Comparison of ENCODE assay signal across 8 mouse cellular contexts in genomic region chr6:88723806-88724312, GRCm38 (mm10). TPM values are rescaled to one million over a fixed set of nuclear protein-coding genes. Genes with fewer than 3 reads are reported as not detected.
A peak's percentile ranks its signal among the peaks of the same experiment; 100 is the strongest.
DNase-seq lines count a peak whose midpoint lies in the region; ATAC-seq and TF ChIP-seq lines count a peak whose summit lies in the region.

No protein-coding gene starts in this region.

- H3K4me2 ChIP-seq in embryonic facial prominence, embryonic 11.5 days (ENCODE audit: low read depth, low read length): peak overlapping the region; percentile 82
- H3K4me2 ChIP-seq in hindbrain, postnatal 0 days (ENCODE audit: low read depth, low read length): peak overlapping the region; percentile 98
- H3K4me2 ChIP-seq in neural tube, embryonic 12.5 days (replicated peaks): peak overlapping the region; percentile 87

- no peaks in the 10 kb centered on the region for H3K4me1 ChIP-seq in embryonic facial prominence, embryonic 11.5 days (ENCODE audit: control insufficient read depth, insufficient read depth, low read length)
- H3K4me1 ChIP-seq in hindbrain, postnatal 0 days (ENCODE audit: insufficient read depth, low read length): peaks cover 17% of the 10 kb centered on the region
- peaks cover 8% of the 10 kb centered on the region for H3K4me1 ChIP-seq in neural tube, embryonic 12.5 days

- peak; percentile 75 for ATAC-seq in embryonic facial prominence, embryonic 11.5 days (replicated peaks; ENCODE audit: insufficient number of reproducible peaks, low FRiP score, low TSS enrichment, low read depth)
- ATAC-seq in hindbrain, postnatal 0 days: peak; percentile 60
- peak; percentile 70 for ATAC-seq in neural tube, embryonic 12.5 days (ENCODE audit: low FRiP score, low read depth)

- 32% methylated on average over 14 of the region's 14 CpGs for WGBS in embryonic facial prominence, embryonic 11.5 days
- 30% methylated on average over 14 of the region's 14 CpGs for WGBS in hindbrain, postnatal 0 days
- WGBS in neural tube, embryonic 12.5 days: 34% methylated on average over 14 of the region's 14 CpGs

- TF ChIP-seq CTCF in layer of hippocampus, adult 2 months (conservative IDR thresholded peaks at IDR 0.05): no peak
- no peak for TF ChIP-seq CTCF in hindbrain, postnatal 0 days (IDR thresholded peaks at IDR 0.05; ENCODE audit: low read depth)

- H3K9ac ChIP-seq in embryonic facial prominence, embryonic 11.5 days (replicated peaks; ENCODE audit: low read length): peak overlapping the region; percentile 43
- peak overlapping the region; percentile 65 for H3K9ac ChIP-seq in hindbrain, postnatal 0 days (replicated peaks; ENCODE audit: low read length)
- H3K9ac ChIP-seq in neural tube, embryonic 12.5 days: peak overlapping the region; percentile 65

- no peaks in the 10 kb centered on the region for H3K36me3 ChIP-seq in embryonic facial prominence, embryonic 11.5 days (replicated peaks; ENCODE audit: control insufficient read depth, insufficient read depth, low read depth, low read length)
- H3K36me3 ChIP-seq in hindbrain, postnatal 0 days (ENCODE audit: insufficient read depth, low read length): no peaks in the 10 kb centered on the region
- no peaks in the 10 kb centered on the region for H3K36me3 ChIP-seq in neural tube, embryonic 12.5 days

- no peak for DNase-seq in layer of hippocampus, adult 2 months (ENCODE audit: low spot score in 2 of 2)
- no peak for DNase-seq in layer of hippocampus, postnatal 10 days (ENCODE audit: low spot score in 2 of 2)
- DNase-seq in embryonic facial prominence, embryonic 11.5 days (ENCODE audit: low spot score): no peak
- DNase-seq in hindbrain, postnatal 0 days (ENCODE audit: low spot score): no peak
- no peak for DNase-seq in right cerebral cortex, postnatal 25 days
- no peak for DNase-seq in urinary bladder, postnatal 4 days (ENCODE audit: low spot score in 2 of 2)
- no peak for DNase-seq in thymus, postnatal 10 days (ENCODE audit: low spot score in 2 of 2)

- peak overlapping the region; percentile 96 for H3K4me3 ChIP-seq in layer of hippocampus, adult 2 months
- H3K4me3 ChIP-seq in embryonic facial prominence, embryonic 11.5 days (ENCODE audit: low read depth, low read length): peak overlapping the region; percentile 69
- peak overlapping the region; percentile 71 for H3K4me3 ChIP-seq in hindbrain, postnatal 0 days (ENCODE audit: low read length)
- H3K4me3 ChIP-seq in neural tube, embryonic 12.5 days: peak overlapping the region; percentile 63

- H3K27me3 ChIP-seq in embryonic facial prominence, embryonic 11.5 days (ENCODE audit: control insufficient read depth, insufficient read depth, low read length): peaks cover 6% of the 10 kb centered on the region
- no peaks in the 10 kb centered on the region for H3K27me3 ChIP-seq in hindbrain, postnatal 0 days (ENCODE audit: insufficient read depth, low read length)
- H3K27me3 ChIP-seq in neural tube, embryonic 12.5 days (replicated peaks): peaks cover 23% of the 10 kb centered on the region

- no peaks in the 10 kb centered on the region for H3K9me3 ChIP-seq in embryonic facial prominence, embryonic 11.5 days (replicated peaks; ENCODE audit: control insufficient read depth, low read length)
- no peaks in the 10 kb centered on the region for H3K9me3 ChIP-seq in hindbrain, postnatal 0 days (ENCODE audit: low read length)
- no peaks in the 10 kb centered on the region for H3K9me3 ChIP-seq in neural tube, embryonic 12.5 days

- peak overlapping the region; percentile 95 for H3K27ac ChIP-seq in layer of hippocampus, adult 2 months
- H3K27ac ChIP-seq in embryonic facial prominence, embryonic 11.5 days (replicated peaks; ENCODE audit: low read depth, low read length): no peak overlapping the region
- peak overlapping the region; percentile 81 for H3K27ac ChIP-seq in hindbrain, postnatal 0 days
- no peak overlapping the region for H3K27ac ChIP-seq in neural tube, embryonic 12.5 days

RNA-seq across cellular contexts. Expression of gene Mgll, which starts 0.4 kb away (rescaled TPM):
- 100 to 1,000 TPM; 178 to 182 TPM for total RNA-seq in layer of hippocampus, adult 2 months (2021)
- total RNA-seq in layer of hippocampus, postnatal 10 days (2021): 100 to 1,000 TPM; 120 to 129 TPM
- 3.0 and 9.4 TPM in 2 replicates for polyA plus RNA-seq in embryonic facial prominence, embryonic 11.5 days (2014; fragmentation: Nextera tagmentation; extraction: Ambion mirVana)
- 105 and 126 TPM in 2 replicates for total RNA-seq in hindbrain, postnatal 0 days (2014; rRNA removed)
- 148 and 158 TPM in 2 replicates for polyA plus RNA-seq in hindbrain, postnatal 0 days (2015; fragmentation: Nextera tagmentation; extraction: Ambion mirVana)
- polyA plus RNA-seq in neural tube, embryonic 12.5 days (2016; fragmentation: Nextera tagmentation; extraction: Ambion mirVana): 8.4 and 9.3 TPM in 2 replicates

Comparison
In these comparisons a context has a peak if more than half of its experiments do, and no peak if none do; other contexts are left out.
1. H3K27ac ChIP-seq: peak in layer of hippocampus, adult 2 months (single experiment) and hindbrain, postnatal 0 days (single experiment); none in embryonic facial prominence, embryonic 11.5 days (single experiment) and neural tube, embryonic 12.5 days (single experiment).
2. Peak in every context shown above with its lines, with median percentiles within 50 percentile points of each other: H3K4me3 ChIP-seq, ATAC-seq, H3K4me2 ChIP-seq and H3K9ac ChIP-seq.